Mouse (Mus musculus): Measurements from ENCODE around the gene Shkbp1. TPM values are rescaled to one million over a fixed set of nuclear protein-coding genes. Genes with fewer than 3 reads are reported as not detected.

Gene Shkbp1
- total RNA-seq, 2 experiments from 2014 or later, result 11.0 to 11.5 TPM

Other genes with a start within 250 kb of the Shkbp1 start
- under 1 TPM; 0.41 to 0.59 TPM for gene Cyp2f2, start 236.1 kb downstream of the Shkbp1 start, total RNA-seq (2021)
- not detected for gene Cyp2t4, start 202.3 kb downstream of the Shkbp1 start, total RNA-seq (2021)
- gene Egln2, start 189.2 kb downstream of the Shkbp1 start, total RNA-seq (2021), result 10 to 100 TPM; 81.4 to 85.3 TPM
- gene Rab4b, start 177.1 kb downstream of the Shkbp1 start, total RNA-seq (2021), result 10 to 100 TPM; 29.4 to 33.6 TPM
- not detected for gene Gm21983, start 174.9 kb downstream of the Shkbp1 start, total RNA-seq (2021)
- not detected for gene Mia, start 174.9 kb downstream of the Shkbp1 start, total RNA-seq (2021)
- gene BC024978, start 160.2 kb downstream of the Shkbp1 start, total RNA-seq (2021), result 10 to 100 TPM; 12.3 to 12.6 TPM
- 10 to 100 TPM; 57.3 to 63.7 TPM for gene Snrpa, start 159.7 kb downstream of the Shkbp1 start, total RNA-seq (2021)
- 1 to 10 TPM; 7.2 to 8.5 TPM for gene Itpkc, start 127.4 kb downstream of the Shkbp1 start, total RNA-seq (2021)
- 10 to 100 TPM in 1 of 2 experiments, 1 to 10 TPM in 1; 8.6 to 10.3 TPM for gene Coq8b, start 123.0 kb downstream of the Shkbp1 start, total RNA-seq (2021)
- 10 to 100 TPM; 26.3 to 32.3 TPM for gene Numbl, start 97.6 kb downstream of the Shkbp1 start, total RNA-seq (2021)
- gene Ltbp4, start 18.3 kb downstream of the Shkbp1 start, total RNA-seq (2021), result 100 to 1,000 TPM; 152 to 169 TPM
- gene Gm20479, start 1.4 kb upstream of the Shkbp1 start, total RNA-seq (2021), result not detected
- gene Sptbn4, start 91.7 kb upstream of the Shkbp1 start, total RNA-seq (2021), result under 1 TPM; 0.21 to 0.34 TPM
- gene Blvrb, start 92.0 kb upstream of the Shkbp1 start, total RNA-seq (2021), result 10 to 100 TPM; 29.0 to 36.5 TPM
- 10 to 100 TPM; 13.0 to 13.6 TPM for gene Sertad3, start 117.7 kb upstream of the Shkbp1 start, total RNA-seq (2021)
- gene Sertad1, start 130.9 kb upstream of the Shkbp1 start, total RNA-seq (2021), result 10 to 100 TPM; 15.6 to 16.2 TPM
- gene Prx, start 143.3 kb upstream of the Shkbp1 start, total RNA-seq (2021), result 10 to 100 TPM; 36.6 to 38.2 TPM
- 1 to 10 TPM in 1 of 2 experiments, under 1 TPM in 1; 0.73 to 1.1 TPM for gene Hipk4, start 167.2 kb upstream of the Shkbp1 start, total RNA-seq (2021)
- gene Pld3, start 197.2 kb upstream of the Shkbp1 start, total RNA-seq (2021), result 10 to 100 TPM; 45.0 to 47.7 TPM
- 100 to 1,000 TPM; 100 to 115 TPM for gene 2310022A10Rik, start 197.2 kb upstream of the Shkbp1 start, total RNA-seq (2021)
- 100 to 1,000 TPM; 183 to 188 TPM for gene Akt2, start 235.5 kb upstream of the Shkbp1 start, total RNA-seq (2021)